Mouse (Mus musculus) duodenum, adult 2 months (tissue): ENCODE measurements around the gene Gm21244. TPM values are rescaled to one million over a fixed set of nuclear protein-coding genes. Genes with fewer than 3 reads are reported as not detected.

Experiments
- polyA plus RNA-seq: library from polyadenylated mRNA; depleted of rRNA; stranded (reverse); fragments of >200 nt; gene quantifications from 2 replicates; pipeline ENCODE4 v1.2.3, GENCODE M21; 2012; ENCODE audit warnings: low replicate concordance; rRNA removed

The Gm21244 gene
- not detected in 2 replicates for polyA plus RNA-seq

GRCm38 (mm10) chrY:7169193-7169592 lies at the start of gene Gm21244:
TSS of gene Gm21244 (minus strand) at chrY:7169293.

Other genes starting within 250 kb of the Gm21244 start
- gene Gm28998, start 84.5 kb upstream of the Gm21244 start, polyA plus RNA-seq = not detected in 2 replicates
- gene Gm21788, start 235.7 kb upstream of the Gm21244 start, polyA plus RNA-seq = not detected in 2 replicates